In genomic region chr9:89623006-89623760, GRCm38 (mm10) we compare ENCODE assay signal across 8 mouse cellular contexts. TPM values are rescaled to one million over a fixed set of nuclear protein-coding genes. Genes with fewer than 3 reads are reported as not detected.
DNase-seq lines count a peak whose midpoint lies in the region; TF ChIP-seq lines count a peak whose summit lies in the region.

Minar1 (minus strand) TSS chr9:89623125.

- H3K36me3 ChIP-seq in E14TG2a.4 (ENCODE audit: insufficient read depth, low read length) (no peaks in the 10 kb centered on the region), myocyte (ENCODE audit: control insufficient read depth, insufficient read depth) (no peaks in the 10 kb centered on the region)
- H3K36me3 ChIP-seq in limb, embryonic 10.5 days, result no peaks in the 10 kb centered on the region

- H3K4me2 ChIP-seq in myocyte (ENCODE audit: low read depth), result peak within 1 kb of the TSS; percentile 32

- H3ac ChIP-seq in myocyte (ENCODE audit: control insufficient read depth, insufficient read length), result no peak within 1 kb of the TSS

- TF ChIP-seq CTCF in gastrocnemius, adult 2 months (IDR thresholded peaks at IDR 0.05), result no peak
- no peak; the same call in 1 of the 2 replicates for TF ChIP-seq CTCF in E14TG2a.4 (conservative IDR thresholded peaks at IDR 0.05; ENCODE audit: low read length)

- no peak for DNase-seq in gastrocnemius, adult 2 months
- no peak for DNase-seq in gastrocnemius, adult 8-10 months (ENCODE audit: low spot score in 2 of 2)
- peak; percentile 45 to 52 for DNase-seq in cerebellum, postnatal 25 days
- peak; percentile 24 for DNase-seq in heart, postnatal 4 days
- DNase-seq in limb, embryonic 10.5 days (ENCODE audit: low spot score), result peak; percentile 69
- no peak for DNase-seq in spleen, postnatal 36 days (ENCODE audit: low spot score in 2 of 2)

- H3K79me2 ChIP-seq in myocyte (ENCODE audit: control insufficient read depth, insufficient read depth), result no peaks in the 10 kb centered on the region

- intact Hi-C loops in gastrocnemius, adult 2 months (cut with DNase I), result no loop called here

- peak within 1 kb of the TSS; percentile 58 for H3K4me3 ChIP-seq in gastrocnemius, adult 2 months
- H3K4me3 ChIP-seq in E14TG2a.4 (replicated peaks; ENCODE audit: low read length) (peak within 1 kb of the TSS; percentile 73), myocyte (no peak within 1 kb of the TSS)
- peak within 1 kb of the TSS; percentile 62 for H3K4me3 ChIP-seq in limb, embryonic 10.5 days

- no peak within 1 kb of the TSS for H3K27ac ChIP-seq in gastrocnemius, adult 2 months
- peak within 1 kb of the TSS; percentile 48 for H3K27ac ChIP-seq in limb, embryonic 10.5 days

- H3K27me3 ChIP-seq in E14TG2a.4 (ENCODE audit: insufficient read depth, low read length) (peaks cover 70% of the 10 kb centered on the region), myocyte (ENCODE audit: control insufficient read depth, insufficient read depth, insufficient read length) (peaks cover 24% of the 10 kb centered on the region)
- H3K27me3 ChIP-seq in limb, embryonic 10.5 days (ENCODE audit: low read depth, poor library complexity, severe bottlenecking), result peaks cover 61% of the 10 kb centered on the region

- 2% methylated on average over 27 of the region's 27 CpGs for WGBS in limb, embryonic 10.5 days

- no peaks in the 10 kb centered on the region for H3K9me3 ChIP-seq in E14TG2a.4 (ENCODE audit: low read length)
- no peaks in the 10 kb centered on the region for H3K9me3 ChIP-seq in limb, embryonic 10.5 days (replicated peaks)

- H3K4me1 ChIP-seq in E14TG2a.4 (replicated peaks; ENCODE audit: low read depth, low read length), result peaks cover 24% of the 10 kb centered on the region
- peaks cover 23% of the 10 kb centered on the region for H3K4me1 ChIP-seq in limb, embryonic 10.5 days

- no peak for TF ChIP-seq POLR2A in myocyte (IDR thresholded peaks at IDR 0.05; ENCODE audit: insufficient read length, low read depth)

TF ChIP-seq in myocyte, 11 proteins besides CTCF, POLR2A, EP300 and RAD21:
- no peak for TF ChIP-seq SRF (IDR thresholded peaks at IDR 0.05; ENCODE audit: control insufficient read depth, insufficient read length, low read depth)
- no peak for TF ChIP-seq CEBPB (IDR thresholded peaks at IDR 0.05; ENCODE audit: insufficient read depth, poor library complexity, severe bottlenecking)
- TF ChIP-seq E2F4 (IDR thresholded peaks at IDR 0.05; ENCODE audit: insufficient read depth), result no peak
- no peak for TF ChIP-seq MAX (IDR thresholded peaks at IDR 0.05; ENCODE audit: low read depth)
- TF ChIP-seq TCF3 (IDR thresholded peaks at IDR 0.05; ENCODE audit: insufficient read length, low read depth), result no peak
- no peak for TF ChIP-seq TCF12 (IDR thresholded peaks at IDR 0.05; ENCODE audit: insufficient read depth, poor library complexity, severe bottlenecking)
- no peak for TF ChIP-seq MYOD1 (IDR thresholded peaks at IDR 0.05; ENCODE audit: control insufficient read depth in 1 of 3, insufficient read length in 2 of 3, low read depth in 2 of 3)
- no peak for TF ChIP-seq USF1 (IDR thresholded peaks at IDR 0.05; ENCODE audit: low read depth)
- no peak for TF ChIP-seq MYOG (IDR thresholded peaks at IDR 0.05; ENCODE audit: control insufficient read depth in 1 of 3, insufficient read depth in 1 of 3, insufficient read length in 2 of 3, low read depth in 2 of 3)
- no peak for TF ChIP-seq POLR2AphosphoS2 (IDR thresholded peaks at IDR 0.05; ENCODE audit: insufficient read length, low read depth)
- TF ChIP-seq REST (IDR thresholded peaks at IDR 0.05; ENCODE audit: insufficient read depth, insufficient read length), result no peak

RNA-seq across cellular contexts. Expression of gene Minar1, which starts in this region (rescaled TPM):
- under 1 TPM in 1 of 2 experiments, not detected in 1; 0.08 TPM for total RNA-seq in gastrocnemius, adult 2 months (2021)
- total RNA-seq in gastrocnemius, adult 8-10 months (2022), result not detected
- total RNA-seq in heart, postnatal 4 days (2021), result under 1 TPM; 0.20 to 0.26 TPM
- polyA plus RNA-seq in limb, embryonic 10.5 days (2016; fragmentation: Nextera tagmentation; extraction: Ambion mirVana), result 0.25 and 0.26 TPM in 2 replicates
- not detected for polyA plus RNA-seq in myocyte (2012; fragmentation: generic; extraction: Trizol)

Comparison
In these comparisons a context has a peak if more than half of its experiments do, and no peak if none do; other contexts are left out.
1. Peak in DNase-seq in heart, postnatal 4 days; RNA of the gene not detected or under 1 TPM.
2. Peak in DNase-seq, H3K4me3 ChIP-seq and H3K27ac ChIP-seq in limb, embryonic 10.5 days; RNA of the gene not detected or under 1 TPM.
3. DNase-seq: peak in cerebellum, postnatal 25 days (2 of 2); none in gastrocnemius, adult 2 months (single experiment), gastrocnemius, adult 8-10 months (0 of 2) and spleen, postnatal 36 days (0 of 2).